Mouse (Mus musculus): ENCODE data around the gene Rims4.

Rims4 gene

GRCm38 (mm10) chr2:163918317-163919258 lies at the start of gene Rims4:
Gene Rims4 (minus strand): TSS chr2:163918683.
- DNase-seq (ENCODE audit: low spot score), result peak; percentile 4

- no peak for DNase-seq (ENCODE audit: low spot score)
Measured at GRCm38 (mm10) chr2:163965706-163966105, 47.2 kb upstream of the Rims4 start.

GRCm38 (mm10) chr2:163964606-163965560 lies 46.4 kb upstream of the Rims4 start:
- DNase-seq (ENCODE audit: low spot score), result no peak

GRCm38 (mm10) chr2:163953622-163954310 lies 35.3 kb upstream of the Rims4 start:
- DNase-seq (ENCODE audit: low spot score), result no peak

GRCm38 (mm10) chr2:163951770-163952169 lies 33.3 kb upstream of the Rims4 start:
- DNase-seq (ENCODE audit: low spot score), result peak; percentile 23

GRCm38 (mm10) chr2:163947976-163948375 lies 29.5 kb upstream of the Rims4 start:
- DNase-seq (ENCODE audit: low spot score), result no peak

- DNase-seq (ENCODE audit: low spot score), result no peak
Measured at GRCm38 (mm10) chr2:163946221-163946620, 27.7 kb upstream of the Rims4 start.

GRCm38 (mm10) chr2:163944511-163944910 lies 26.0 kb upstream of the Rims4 start:
- DNase-seq (ENCODE audit: low spot score), result no peak

GRCm38 (mm10) chr2:163943056-163943455 lies 24.6 kb upstream of the Rims4 start:
- DNase-seq (ENCODE audit: low spot score), result no peak

GRCm38 (mm10) chr2:163939522-163939921 lies 21.0 kb upstream of the Rims4 start:
- no peak for DNase-seq (ENCODE audit: low spot score)

GRCm38 (mm10) chr2:163932151-163932550 lies 13.7 kb upstream of the Rims4 start:
- DNase-seq (ENCODE audit: low spot score), result no peak

GRCm38 (mm10) chr2:163928464-163929200 lies 10.1 kb upstream of the Rims4 start:
- no peak for DNase-seq (ENCODE audit: low spot score)

GRCm38 (mm10) chr2:163925044-163925443 lies 6.6 kb upstream of the Rims4 start:
- DNase-seq (ENCODE audit: low spot score), result no peak

GRCm38 (mm10) chr2:163924531-163924930 lies 6.0 kb upstream of the Rims4 start:
- no peak for DNase-seq (ENCODE audit: low spot score)

- DNase-seq (ENCODE audit: low spot score), result no peak
Measured at GRCm38 (mm10) chr2:163923113-163923512, 4.6 kb upstream of the Rims4 start.

- DNase-seq (ENCODE audit: low spot score), result no peak
Measured at GRCm38 (mm10) chr2:163919581-163919980, 1.1 kb upstream of the Rims4 start.

GRCm38 (mm10) chr2:163916703-163917102 lies 1.8 kb downstream of the Rims4 start:
- no peak for DNase-seq (ENCODE audit: low spot score)

GRCm38 (mm10) chr2:163915294-163915791 lies 3.1 kb downstream of the Rims4 start:
- DNase-seq (ENCODE audit: low spot score), result no peak

GRCm38 (mm10) chr2:163914107-163914506 lies 4.4 kb downstream of the Rims4 start:
- DNase-seq (ENCODE audit: low spot score), result no peak

GRCm38 (mm10) chr2:163913704-163914103 lies 4.8 kb downstream of the Rims4 start:
- DNase-seq (ENCODE audit: low spot score), result no peak

- no peak for DNase-seq (ENCODE audit: low spot score)
Measured at GRCm38 (mm10) chr2:163911826-163912444, 6.5 kb downstream of the Rims4 start.

All from urinary bladder, postnatal 25 days (tissue).